Mouse (Mus musculus) testis, adult 2 months (tissue): ENCODE measurements at regions not wholly inside any gene's neighbourhood (a gene's known extent, or its start where the extent isn't known, plus 50 kb on each side); places are given as distances from the start of the nearest gene placed in this dataset.

Source experiments
- CTCF ChIP-seq: fragments of 200-500 bp; IDR thresholded peaks from 2 replicates; pipeline ENCODE4 v1.5.1; 2012; ENCODE audit warnings: low read depth, mild to moderate bottlenecking, inconsistent platforms, low read length, moderate library complexity; ENCODE audit not compliant: control insufficient read depth, insufficient read depth, insufficient replicate concordance
- POLR2A ChIP-seq: fragments of 200-500 bp; IDR thresholded peaks from 2 replicates; pipeline ENCODE4 v1.6.1; 2012; ENCODE audit warnings: low read depth, mild to moderate bottlenecking, inconsistent platforms, low read length, moderate library complexity; ENCODE audit not compliant: control insufficient read depth

DNA sequence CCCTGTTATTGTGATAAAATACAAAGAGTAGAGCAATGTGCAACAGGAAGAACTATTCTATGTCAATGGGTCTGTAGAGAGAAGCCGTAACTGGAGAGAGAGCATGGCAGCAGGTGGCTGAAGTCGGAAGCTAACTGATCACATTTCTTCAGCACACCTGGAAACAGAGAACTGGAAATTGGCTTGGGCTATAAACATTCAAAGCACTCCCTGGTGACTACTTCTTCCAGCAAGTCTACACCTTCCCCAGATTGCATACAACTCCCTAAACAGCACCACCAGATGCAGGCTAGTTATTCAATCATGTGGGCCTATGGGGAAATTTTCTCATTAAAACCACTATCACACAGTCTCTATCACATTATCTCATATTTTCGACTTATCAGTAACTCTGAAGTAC lies 413.4 kb downstream of the Basp1 start:
- TF ChIP-seq CTCF, result no peak
- TF ChIP-seq POLR2A, result no peak
